Mouse (Mus musculus): ENCODE results near the gene Vmn1r152.
"Not testable (repeated sequence)": the region's sequence is repeated elsewhere in the genome, so short reads cannot be mapped to it uniquely, and the experiment has no call there.

Gene Vmn1r152

GRCm38 (mm10) chr7:22522667-22523066 is at the start of gene Vmn1r152:
TSS of gene Vmn1r152 (plus strand) at chr7:22522967.
- not testable (repeated sequence) for DNase-seq

GRCm38 (mm10) chr7:22499578-22499977 is 23.2 kb upstream of the Vmn1r152 start, which contains the start of gene Vmn1r151:
TSS of gene Vmn1r151 (minus strand) at chr7:22499678.
- not testable (repeated sequence) for DNase-seq

- not testable (repeated sequence) for DNase-seq
Observed at GRCm38 (mm10) chr7:22534787-22535186, 12.0 kb downstream of the Vmn1r152 start, which contains the start of gene Gm8677. TSS of gene Gm8677 (minus strand) at chr7:22534887.

- not testable (repeated sequence) for DNase-seq
Observed at GRCm38 (mm10) chr7:22565243-22565642, 42.5 kb downstream of the Vmn1r152 start, which contains the start of gene Gm4201. TSS of gene Gm4201 (minus strand) at chr7:22565343.
